Mouse (Mus musculus) kidney, postnatal 36 days (tissue): ENCODE measurements around the gene Clic4.

Experiments
- DNase-seq, 2 experiments: peaks; one replicate each; pipeline ENCODE4 v3.0.0; 2021 to 2022; ENCODE audit warnings: mixed read lengths in 2 of 2

Gene Clic4

DNA sequence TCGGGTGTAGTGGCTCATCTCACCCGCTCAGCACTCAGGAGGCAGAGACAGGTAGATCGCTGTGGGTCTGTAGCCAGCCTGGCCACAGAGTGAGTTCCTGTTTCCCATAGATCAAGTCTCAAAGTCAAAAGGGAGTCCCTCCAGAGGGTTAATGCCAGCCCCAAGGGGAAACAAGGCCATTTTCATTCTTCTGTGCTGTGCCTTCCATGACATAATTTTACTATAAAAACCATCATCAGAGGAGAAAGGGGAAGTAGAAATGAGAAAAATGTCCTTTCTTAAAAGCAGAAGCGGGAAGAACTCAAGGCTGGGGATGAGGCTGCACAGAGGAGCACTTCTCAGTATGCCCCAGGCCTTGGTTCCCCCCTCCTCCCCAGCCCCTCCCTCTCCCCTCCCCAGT, 90.8 kb downstream of the Clic4 start:
- no peak for DNase-seq

DNA sequence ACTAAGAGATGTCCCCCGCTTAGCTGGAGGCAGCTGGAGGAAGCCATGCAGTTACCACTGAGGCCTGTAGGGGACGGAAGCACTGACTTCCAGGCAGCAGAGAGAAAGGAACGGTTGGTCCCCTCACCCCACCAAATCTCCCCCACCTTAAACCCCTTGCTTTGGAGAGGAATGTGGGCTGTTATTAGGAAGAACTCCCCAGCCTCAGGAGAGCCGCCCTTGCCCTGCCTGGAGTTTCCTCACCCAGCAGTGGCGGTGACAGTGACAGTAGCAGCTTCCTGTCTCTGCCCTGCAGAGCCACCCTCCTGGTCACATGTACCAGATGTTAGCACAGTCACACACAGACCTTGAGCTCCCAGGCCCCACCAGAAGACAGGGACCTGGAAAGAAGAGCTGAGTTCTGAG, 93.5 kb downstream of the Clic4 start:
- DNase-seq: peak; percentile 32 to 66

DNA sequence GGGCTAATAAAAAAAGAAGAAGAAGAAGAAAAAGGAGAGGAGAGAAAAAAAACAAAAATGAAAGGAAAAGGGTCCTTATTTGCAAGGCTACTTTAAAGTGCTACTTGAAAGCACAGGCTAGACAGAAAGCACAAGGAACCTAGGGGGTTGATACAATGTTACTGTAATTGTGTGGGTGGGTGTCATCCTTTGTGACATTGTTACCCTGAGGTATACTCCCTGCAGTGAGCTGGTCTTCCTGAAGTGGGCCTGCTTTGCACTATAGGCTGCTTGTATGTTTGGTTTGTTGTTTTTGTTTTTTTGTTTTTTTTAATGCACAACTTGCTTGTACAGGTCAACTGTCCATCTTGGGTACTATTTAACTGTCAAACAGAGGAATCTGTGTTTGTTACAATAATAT, 95.0 kb downstream of the Clic4 start:
- no peak for DNase-seq

DNA sequence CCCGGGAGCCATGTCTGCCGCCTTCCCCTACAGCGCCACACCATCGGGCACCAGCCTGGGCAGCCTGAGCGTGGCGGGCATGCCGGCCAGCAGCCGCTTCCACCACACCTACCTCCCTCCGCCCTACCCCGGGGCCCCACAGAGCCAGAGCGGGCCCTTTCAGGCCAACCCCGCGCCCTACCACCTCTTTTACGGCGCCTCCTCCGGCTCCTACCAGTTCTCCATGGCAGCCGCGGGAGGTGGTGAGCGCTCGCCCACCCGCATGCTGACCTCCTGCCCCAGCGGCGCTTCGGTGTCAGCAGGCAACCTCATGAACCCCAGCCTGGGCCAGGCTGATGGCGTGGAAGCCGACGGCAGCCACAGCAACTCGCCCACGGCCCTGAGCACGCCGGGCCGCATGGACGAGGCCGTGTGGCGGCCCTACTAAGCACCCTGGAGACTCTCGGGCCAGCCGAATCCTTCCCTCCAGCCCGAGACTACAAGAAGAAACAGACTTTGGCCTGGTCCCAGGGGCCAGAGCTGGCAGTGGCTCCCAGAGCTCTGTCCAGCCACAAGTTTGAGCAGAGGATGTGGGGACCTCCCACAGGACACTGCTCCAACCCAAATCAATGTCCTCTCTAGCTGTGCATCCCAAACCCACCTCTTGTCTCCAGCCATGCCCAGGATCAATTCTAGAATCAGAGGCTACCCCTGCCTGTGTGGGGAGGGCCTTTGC, 97.1 kb downstream of the Clic4 start:
- peak in 1 of 2 experiments; percentile 39 for DNase-seq

DNA sequence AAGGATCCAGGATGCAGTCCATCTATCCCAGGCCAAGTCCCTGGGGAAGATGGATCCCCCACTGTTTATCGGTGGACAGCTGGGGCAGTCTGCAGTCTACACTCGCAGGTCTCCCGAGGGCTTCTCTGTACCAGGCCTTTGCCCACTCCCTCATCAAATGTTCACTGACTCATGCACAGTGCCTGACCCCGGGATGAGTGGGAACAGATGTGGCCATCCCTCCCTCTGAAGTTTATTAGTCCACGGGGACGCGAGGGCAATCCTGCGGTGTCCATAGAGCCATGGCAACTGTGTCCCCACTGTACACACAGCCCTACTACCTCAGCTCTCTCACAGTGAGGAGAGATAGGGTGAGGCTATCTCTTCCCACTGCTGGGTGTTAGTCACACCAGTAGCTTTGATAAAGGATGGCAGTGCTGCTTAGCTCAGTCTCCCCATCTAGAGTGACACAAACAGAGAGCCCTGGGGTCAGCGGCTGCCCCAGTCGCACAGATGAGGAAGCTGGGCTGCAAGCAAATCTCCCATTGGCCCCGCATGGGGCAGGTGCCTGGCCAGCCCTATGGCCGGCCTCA, 101.2 kb downstream of the Clic4 start:
- DNase-seq: no peak

DNA sequence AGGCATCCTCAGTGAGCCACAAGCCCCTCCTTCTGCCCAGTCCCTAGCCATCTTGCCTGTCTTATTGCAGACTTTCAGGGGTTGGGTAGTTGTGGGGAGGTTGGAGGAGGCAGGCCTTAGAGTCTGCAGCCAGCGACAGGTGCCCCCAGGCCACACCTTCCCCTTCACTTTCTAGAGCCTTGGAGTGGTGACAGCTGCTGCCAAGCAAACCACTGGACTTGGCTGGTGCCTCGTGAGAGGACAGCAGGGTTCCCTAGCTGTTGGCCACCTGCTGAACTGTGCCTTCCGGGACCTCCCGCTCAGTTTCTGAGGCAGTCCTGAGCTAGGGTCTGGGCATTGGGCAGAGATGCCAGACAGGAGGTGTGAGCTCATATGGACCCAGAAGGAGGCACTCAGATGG, 103.1 kb downstream of the Clic4 start:
- DNase-seq: no peak

DNA sequence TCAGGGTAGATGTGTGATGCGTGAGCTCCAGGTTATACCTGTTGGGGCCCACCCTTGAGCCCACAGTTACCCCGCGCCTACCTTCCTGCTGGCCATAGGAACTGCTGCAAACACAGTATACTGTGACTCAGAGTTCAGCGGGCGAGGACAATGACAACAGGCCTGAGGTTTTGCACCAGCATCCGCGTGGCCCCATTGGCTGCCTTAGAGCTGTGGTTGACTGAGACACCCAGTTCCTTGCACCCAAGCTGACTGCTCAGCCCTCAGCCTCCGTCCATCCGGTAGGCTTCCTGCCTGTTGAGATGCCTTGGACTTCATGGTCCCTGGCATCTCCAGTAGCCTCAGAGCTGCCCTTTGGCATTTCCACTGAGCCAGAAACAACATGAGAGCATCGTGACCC, 103.5 kb downstream of the Clic4 start:
- no peak for DNase-seq

DNA sequence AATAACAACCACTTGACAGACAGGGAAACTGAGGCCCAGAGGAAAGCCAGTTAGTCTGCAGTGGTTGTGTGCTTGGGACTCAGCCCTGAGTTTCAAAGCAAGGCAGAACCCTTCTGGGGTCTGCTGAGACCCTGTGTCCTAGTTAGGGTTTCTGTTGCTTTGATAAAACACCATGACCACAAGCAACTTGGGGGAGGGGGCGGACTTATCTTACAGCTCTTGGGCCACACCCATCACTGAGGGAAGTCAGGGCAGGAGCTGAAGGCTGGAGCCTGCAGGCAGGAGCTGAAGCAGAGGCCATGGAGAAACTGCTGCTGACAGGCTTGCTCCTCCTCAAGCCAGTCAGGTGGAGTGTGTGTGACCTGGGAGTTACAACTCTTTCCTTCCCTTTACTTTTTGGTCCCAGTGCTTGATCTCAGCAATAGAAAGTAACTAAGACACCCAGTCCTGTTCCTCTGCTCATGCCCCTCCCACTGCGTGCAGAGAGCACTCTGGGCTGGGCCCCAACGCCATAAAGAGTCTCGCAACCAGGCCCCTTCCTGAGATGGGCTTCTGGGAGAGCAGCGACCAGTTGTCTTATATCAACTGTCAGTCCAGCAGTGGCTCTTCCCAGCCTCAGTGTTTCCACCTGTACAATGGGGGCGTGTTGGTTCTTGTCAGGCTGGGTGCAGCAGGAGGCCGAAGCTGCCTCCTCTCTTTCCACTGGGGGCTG, 104.6 kb downstream of the Clic4 start:
- DNase-seq: no peak

DNA sequence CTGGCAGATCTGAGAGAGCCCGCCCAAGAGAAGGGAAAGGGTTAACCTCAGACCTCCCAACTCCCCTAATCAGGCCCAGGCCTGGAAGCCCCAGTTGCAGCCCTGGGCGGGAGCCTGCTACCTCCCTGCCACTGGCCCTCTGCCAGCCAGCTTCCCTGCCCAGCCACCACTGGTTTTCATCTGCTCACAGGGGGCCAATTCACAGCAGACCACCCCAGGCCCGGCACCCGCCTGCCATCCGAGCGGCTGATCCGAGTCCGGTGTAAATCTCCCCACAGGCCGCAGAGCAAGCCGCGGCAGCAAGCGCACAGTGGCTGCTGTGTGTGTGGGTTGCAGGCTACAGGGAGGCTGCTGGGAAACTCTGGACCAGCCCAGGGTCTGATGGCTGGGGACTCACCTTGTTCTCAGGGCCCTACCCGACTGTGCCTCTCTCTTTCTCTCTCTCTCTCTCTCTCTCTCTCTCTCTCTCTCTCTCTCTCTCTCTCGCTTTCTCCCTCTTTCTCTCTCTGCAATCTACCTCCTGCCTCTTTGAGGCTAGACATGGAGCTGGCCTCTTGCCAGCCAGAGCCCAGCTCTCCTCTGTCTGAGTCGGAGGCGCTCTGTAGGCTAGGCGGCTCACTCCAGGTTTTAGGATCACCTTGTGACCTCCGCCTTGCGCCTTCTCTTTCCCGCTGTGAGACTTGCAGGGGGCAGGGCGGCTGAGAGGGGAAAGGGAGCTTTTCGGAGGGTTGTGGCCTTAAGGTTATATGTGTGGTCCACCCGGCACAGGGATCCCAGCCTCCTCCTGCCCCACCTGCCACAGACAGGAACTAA, 106.0 kb downstream of the Clic4 start:
- DNase-seq: no peak

DNA sequence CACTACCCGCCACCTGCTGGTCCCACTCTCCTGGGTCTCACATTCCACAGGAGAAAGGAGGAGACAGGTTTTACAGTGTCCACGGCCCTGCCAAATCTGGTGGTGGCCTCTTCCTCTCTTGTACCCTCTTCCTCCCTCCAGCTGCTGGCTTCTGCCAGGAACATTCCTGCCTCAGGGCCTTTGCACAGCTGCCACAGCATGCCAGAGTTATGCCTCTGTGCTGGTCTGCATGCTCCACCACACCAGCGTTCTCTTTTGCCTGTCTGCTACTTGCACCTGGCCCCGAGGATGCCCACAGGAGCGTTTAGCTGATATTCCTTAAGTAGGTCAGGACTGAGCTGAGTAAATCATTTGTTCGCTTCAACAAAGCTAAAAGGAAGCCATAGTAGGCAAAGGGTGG, 106.9 kb downstream of the Clic4 start:
- DNase-seq: no peak
